Mouse (Mus musculus) kidney, adult 10 weeks (tissue): ENCODE measurements around the gene Scn4a. TPM values are rescaled to one million over a fixed set of nuclear protein-coding genes. Genes with fewer than 3 reads are reported as not detected.

ENCODE experiments used
- polyA plus RNA-seq: library from polyadenylated mRNA; stranded (reverse); fragments of 350-450 nt; fragmentation: Illumina TruSeq; extraction: RNeasy Lipid Tissue Mini Kit (QIAGEN cat#74804); gene quantifications from one replicate; pipeline ENCODE4 v1.2.3, GENCODE M21; 2014; ENCODE audit warnings: low read depth, low replicate concordance

Scn4a gene
- not detected for polyA plus RNA-seq

DNA sequence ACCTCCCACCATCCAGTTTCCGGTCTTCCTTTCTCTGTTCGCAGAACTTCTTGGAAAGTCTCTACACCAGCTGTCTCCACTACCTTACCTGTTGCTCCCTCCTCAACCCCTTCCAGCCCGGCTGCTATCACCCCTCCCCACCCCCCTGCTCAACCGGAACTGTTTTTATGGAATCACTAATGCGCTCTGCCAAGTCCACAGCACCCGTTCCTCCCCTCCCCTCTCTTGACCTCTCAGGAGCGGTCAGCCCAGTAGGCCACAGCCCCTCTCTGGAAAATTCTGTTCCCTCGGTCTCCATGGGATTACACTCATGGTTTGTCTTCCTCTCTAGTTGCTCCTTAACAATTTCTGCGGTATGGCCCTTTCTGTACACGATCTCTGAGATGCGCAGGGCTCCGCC is at the start of gene Scn4a:
Scn4a (minus strand) TSS at position 101 of the 400 bp plus-strand sequence.

DNA sequence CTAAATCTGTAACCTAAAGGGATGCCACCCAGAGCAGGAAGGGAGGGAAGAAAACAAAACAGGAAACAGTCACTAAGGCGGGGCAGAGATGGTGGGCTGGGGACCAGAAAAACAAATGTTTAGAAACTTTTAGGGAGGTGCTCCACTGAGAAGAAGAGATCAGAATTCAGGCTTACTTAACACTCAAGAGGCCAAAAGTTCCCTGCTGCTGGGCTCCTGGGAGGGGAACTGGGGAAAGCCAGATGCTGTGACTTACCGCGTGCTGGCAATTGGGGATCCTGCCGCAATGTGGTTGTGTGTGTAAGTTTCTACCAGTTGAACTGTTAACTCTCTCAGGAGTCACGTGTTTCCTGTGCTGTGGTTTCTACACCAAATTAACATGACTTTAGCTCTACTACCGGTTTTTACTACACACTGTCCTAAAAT is 34.7 kb upstream of the Scn4a start, which contains the start of gene Icam2:
Icam2 (minus strand) TSS at position 285 of the 426 bp plus-strand sequence.

GRCm38 (mm10) chr11:106365366-106365765 is 12.3 kb upstream of the Scn4a start, which contains the start of gene Prr29:
Gene Prr29 (plus strand): TSS chr11:106365472.

GRCm38 (mm10) chr11:106314333-106314812 is 38.7 kb downstream of the Scn4a start, which contains the start of gene Cd79b:
Gene Cd79b (minus strand): TSS chr11:106314762.

GRCm38 (mm10) chr11:106301765-106302164 is 51.3 kb downstream of the Scn4a start, which contains the start of gene Gh:
Gene Gh (minus strand): TSS chr11:106301865.

GRCm38 (mm10) chr11:106276454-106276853 is 76.6 kb downstream of the Scn4a start, which contains the start of gene Tcam1:
Gene Tcam1 (plus strand): TSS chr11:106276672.

GRCm38 (mm10) chr11:106272644-106273310 is 80.3 kb downstream of the Scn4a start, which contains the start of gene Smarcd2:
Gene Smarcd2 (minus strand): TSS chr11:106272972.

Other genes starting within 250 kb of the Scn4a start
- not detected for gene Gm10840, start 192.4 kb downstream of the Scn4a start, polyA plus RNA-seq
- 2.9 TPM for gene Limd2, start 192.4 kb downstream of the Scn4a start, polyA plus RNA-seq
- 9.5 TPM for gene Strada, start 151.1 kb downstream of the Scn4a start, polyA plus RNA-seq
- gene Ccdc47, start 136.9 kb downstream of the Scn4a start, polyA plus RNA-seq = 171 TPM
- 35.0 TPM for gene Ddx42, start 136.4 kb downstream of the Scn4a start, polyA plus RNA-seq
- gene Ftsj3, start 97.2 kb downstream of the Scn4a start, polyA plus RNA-seq = 14.3 TPM
- gene Psmc5, start 97.1 kb downstream of the Scn4a start, polyA plus RNA-seq = 30.8 TPM
- 5.1 TPM for gene Smarcd2, start 80.3 kb downstream of the Scn4a start, polyA plus RNA-seq
- gene Tcam1, start 76.6 kb downstream of the Scn4a start, polyA plus RNA-seq = not detected
- gene Gh, start 51.4 kb downstream of the Scn4a start, polyA plus RNA-seq = not detected
- gene Cd79b, start 38.5 kb downstream of the Scn4a start, polyA plus RNA-seq = 0.53 TPM
- gene Prr29, start 12.2 kb upstream of the Scn4a start, polyA plus RNA-seq = not detected
- gene Icam2, start 34.8 kb upstream of the Scn4a start, polyA plus RNA-seq = 1.4 TPM
- gene Ern1, start 134.6 kb upstream of the Scn4a start, polyA plus RNA-seq = 9.8 TPM